Mouse (Mus musculus) ovary, postnatal 14 days (tissue): ENCODE results near the gene Gm10097.

Source experiments
- DNase-seq: peaks from one replicate; pipeline ENCODE4 v3.0.0; 2022; ENCODE audit warnings: low spot score

Gene Gm10097

GRCm38 (mm10) chr10:5085792-5086191 is 16.8 kb downstream of the Gm10097 start:
- no peak for DNase-seq

GRCm38 (mm10) chr10:5086329-5086728 is 17.3 kb downstream of the Gm10097 start:
- DNase-seq = no peak

- DNase-seq = no peak
These were observed 18.3 kb downstream of the Gm10097 start for GRCm38 (mm10) chr10:5087336-5087735.

GRCm38 (mm10) chr10:5089133-5089532 is 20.1 kb downstream of the Gm10097 start:
- DNase-seq = no peak

- DNase-seq = peak; percentile 53
These were observed 28.2 kb downstream of the Gm10097 start for GRCm38 (mm10) chr10:5096996-5097753.

GRCm38 (mm10) chr10:5097754-5098137 is 28.8 kb downstream of the Gm10097 start:
- DNase-seq = no peak

- DNase-seq = no peak
These were observed 41.8 kb downstream of the Gm10097 start for GRCm38 (mm10) chr10:5110773-5111172.

- DNase-seq = no peak
These were observed 47.2 kb downstream of the Gm10097 start for GRCm38 (mm10) chr10:5116155-5116554.

GRCm38 (mm10) chr10:5116720-5117119 is 47.7 kb downstream of the Gm10097 start:
- DNase-seq = no peak
